Mouse (Mus musculus) small intestine, adult 2 months (tissue): Measurements from ENCODE around the gene Dpf2. TPM values are rescaled to one million over a fixed set of nuclear protein-coding genes. Genes with fewer than 3 reads are reported as not detected.

Source experiments
- H3K27ac ChIP-seq: fragments of 200-500 bp; 2 replicates; pipeline ENCODE4 v1.5.1; 2012; ENCODE audit warnings: low read depth, low read length, control low read depth, inconsistent platforms; ENCODE audit not compliant: insufficient read depth
- H3K27me3 ChIP-seq: fragments of 200-500 bp; 2 replicates; pipeline ENCODE4 v1.6.1; 2012; ENCODE audit warnings: mild to moderate bottlenecking, moderate library complexity, low read length, inconsistent platforms; ENCODE audit not compliant: control insufficient read depth, insufficient read depth
- H3K36me3 ChIP-seq: fragments of 200-500 bp; 2 replicates; pipeline ENCODE4 v1.6.1; 2012; ENCODE audit warnings: mild to moderate bottlenecking, low read length, control low read depth, inconsistent platforms; ENCODE audit not compliant: control insufficient read depth, insufficient read depth
- H3K4me1 ChIP-seq: fragments of 200-500 bp; 2 replicates; pipeline ENCODE4 v1.6.1; 2012; ENCODE audit warnings: low read length, inconsistent platforms, mixed read lengths; ENCODE audit not compliant: control insufficient read depth, insufficient read depth, insufficient read length
- H3K4me3 ChIP-seq: fragments of 200-500 bp; 2 replicates; pipeline ENCODE4 v1.5.1; 2012; ENCODE audit warnings: low read depth, mild to moderate bottlenecking, control low read depth, inconsistent platforms, low read length, moderate library complexity
- CTCF ChIP-seq: fragments of 200-500 bp; IDR thresholded peaks from 2 replicates; pipeline ENCODE4 v1.5.1; 2012; ENCODE audit warnings: low read depth, mild to moderate bottlenecking, control low read depth, inconsistent platforms, low read length, moderate library complexity, mixed read lengths; ENCODE audit not compliant: insufficient replicate concordance, insufficient read length; ENCODE audit errors: extremely low read depth
- POLR2A ChIP-seq: fragments of 200-500 bp; IDR thresholded peaks from 2 replicates; pipeline ENCODE4 v1.6.1; 2012; ENCODE audit warnings: low read depth, mild to moderate bottlenecking, control low read depth, inconsistent platforms, low read length, moderate library complexity
- WGBS: fragments of 180-500 bp; shearing (Covaris S2); methylation state at CpG from one replicate; pipeline ENCODE4 v1.1.7; 2018; 5-methylcytosine and 5-hydroxymethylcytosine counted together
- polyA plus RNA-seq: library from polyadenylated mRNA; depleted of rRNA; stranded (reverse); fragments of >200 nt; gene quantifications from 2 replicates; pipeline ENCODE4 v1.2.3, GENCODE M21; 2012

Dpf2 gene
- polyA plus RNA-seq, 1 experiment: 64.3 TPM

GRCm38 (mm10) chr19:5872931-5873556 lies 39.8 kb downstream of the Dpf2 start:
- Histone ChIP-seq H3K27me3 (no peaks in the 10 kb centered on the region), H3K36me3 (peaks cover 25% of the 10 kb centered on the region), H3K4me3 (peak overlapping the region; percentile 23), H3K4me1 (peaks cover 28% of the 10 kb centered on the region), H3K27ac (no peak overlapping the region)
- TF ChIP-seq POLR2A: no peak
- TF ChIP-seq CTCF: no peak
- WGBS: 82% methylated on average over 19 of the region's 19 CpGs

GRCm38 (mm10) chr19:5872528-5872927 lies 40.3 kb downstream of the Dpf2 start:
- Histone ChIP-seq H3K27ac (no peak overlapping the region), H3K4me3 (peak overlapping the region; percentile 23; the same call in 1 of the 2 replicates)
- WGBS: 86% methylated on average over 4 of the region's 4 CpGs

GRCm38 (mm10) chr19:5871683-5872082 lies 41.1 kb downstream of the Dpf2 start:
- TF ChIP-seq CTCF (no peak), POLR2A (no peak)
- 65% methylated on average over 6 of the region's 6 CpGs for WGBS
- Histone ChIP-seq H3K4me3 (no peak overlapping the region), H3K4me1 (peaks cover 28% of the 10 kb centered on the region), H3K27me3 (no peaks in the 10 kb centered on the region), H3K36me3 (peaks cover 35% of the 10 kb centered on the region), H3K27ac (no peak overlapping the region)

More at GRCm38 (mm10) chr19:5872528-5872927, 40.3 kb downstream of the Dpf2 start:
- Histone ChIP-seq H3K27me3 (no peaks in the 10 kb centered on the region), H3K4me1 (peaks cover 30% of the 10 kb centered on the region), H3K36me3 (peaks cover 30% of the 10 kb centered on the region)
- no peak for TF ChIP-seq POLR2A
- TF ChIP-seq CTCF: no peak

GRCm38 (mm10) chr19:5871273-5871672 lies 41.5 kb downstream of the Dpf2 start:
- Histone ChIP-seq H3K4me3 (no peak overlapping the region), H3K36me3 (peaks cover 37% of the 10 kb centered on the region), H3K27me3 (no peaks in the 10 kb centered on the region), H3K4me1 (peaks cover 28% of the 10 kb centered on the region), H3K27ac (no peak overlapping the region)
- TF ChIP-seq CTCF: no peak
- no peak for TF ChIP-seq POLR2A
- 64% methylated on average over 7 of the region's 7 CpGs for WGBS

- Histone ChIP-seq H3K4me1 (peaks cover 21% of the 10 kb centered on the region), H3K36me3 (peaks cover 61% of the 10 kb centered on the region), H3K27me3 (no peaks in the 10 kb centered on the region), H3K4me3 (no peak overlapping the region), H3K27ac (no peak overlapping the region)
- no peak for TF ChIP-seq POLR2A
- TF ChIP-seq CTCF: no peak
- 59% methylated on average over 6 of the region's 6 CpGs for WGBS
These were observed 44.7 kb downstream of the Dpf2 start for GRCm38 (mm10) chr19:5868096-5868495.

- peaks cover 15% of the 10 kb centered on the region for H3K4me1 ChIP-seq
- TF ChIP-seq CTCF: no peak
- no peak for TF ChIP-seq POLR2A
- H3K27me3 ChIP-seq: no peaks in the 10 kb centered on the region
- H3K27ac ChIP-seq: no peak overlapping the region
- peaks cover 69% of the 10 kb centered on the region for H3K36me3 ChIP-seq
- no peak overlapping the region for H3K4me3 ChIP-seq
- 91% methylated on average over 20 of the region's 20 CpGs for WGBS
These were observed 48.0 kb downstream of the Dpf2 start for GRCm38 (mm10) chr19:5864710-5865398.

- H3K27me3 ChIP-seq: no peaks in the 10 kb centered on the region
- no peak for TF ChIP-seq POLR2A
- no peak for TF ChIP-seq CTCF
- 97% methylated on average over 5 of the region's 5 CpGs for WGBS
- H3K27ac ChIP-seq: no peak overlapping the region
- H3K4me1 ChIP-seq: peaks cover 12% of the 10 kb centered on the region
- H3K36me3 ChIP-seq: peaks cover 68% of the 10 kb centered on the region
- no peak overlapping the region for H3K4me3 ChIP-seq
These were observed 49.0 kb downstream of the Dpf2 start for GRCm38 (mm10) chr19:5863776-5864175.
